Mouse (Mus musculus): ENCODE measurements around the gene Pigk. TPM values are rescaled to one million over a fixed set of nuclear protein-coding genes. Genes with fewer than 3 reads are reported as not detected.

The Pigk gene
- polyA plus RNA-seq, 1 experiment from 2014 or later, result 44.6 TPM

DNA sequence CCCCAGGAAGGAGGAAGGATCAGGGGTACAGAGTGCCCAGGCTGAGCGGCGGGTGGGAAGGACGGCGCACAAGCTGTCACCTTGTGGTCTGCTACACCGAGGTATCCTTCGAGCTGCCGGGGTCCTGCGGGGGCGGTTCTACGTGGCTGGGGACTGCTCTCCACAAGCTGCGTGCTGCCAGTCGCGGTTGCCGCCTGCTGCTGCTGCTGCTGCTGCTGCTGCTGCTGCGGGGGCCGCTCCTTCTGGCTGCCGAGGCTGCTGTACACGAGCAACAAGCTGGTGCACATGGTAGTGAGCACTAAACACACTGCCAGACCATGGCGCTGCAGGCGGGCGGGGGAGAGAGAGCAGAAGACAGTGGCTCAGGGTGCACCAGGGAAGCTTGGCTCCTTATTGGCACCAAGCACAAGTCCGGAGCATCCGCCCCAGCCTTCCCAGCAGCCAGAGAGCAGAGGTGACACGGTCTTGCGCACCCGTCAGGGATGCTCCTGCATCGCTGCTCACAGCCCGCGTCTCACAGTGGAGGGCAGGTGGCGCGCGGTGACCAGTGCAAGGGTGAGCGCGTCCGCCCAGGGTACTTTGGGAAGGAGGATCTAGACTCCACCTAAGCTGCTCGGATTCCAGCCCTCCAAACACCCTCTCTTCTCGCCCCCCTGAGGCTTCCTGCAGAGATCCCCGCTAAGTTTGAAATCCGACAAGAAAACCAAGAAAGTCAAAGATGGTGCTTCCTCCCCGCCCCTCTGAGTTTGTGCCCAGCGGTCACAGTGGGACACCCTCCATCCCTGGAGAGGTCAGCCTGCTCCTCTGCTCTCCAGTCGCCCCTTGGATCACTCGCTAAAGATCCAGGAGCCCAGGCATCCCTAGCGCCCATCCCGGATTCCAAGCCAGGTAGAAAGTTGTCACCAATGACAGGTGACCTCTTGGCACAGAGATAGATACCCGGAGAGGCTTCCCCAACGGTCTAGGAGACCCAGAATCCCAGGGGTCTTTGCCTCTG lies 267.4 kb downstream of the Pigk start:
- H3K4me2 ChIP-seq (replicated peaks; ENCODE audit: low read depth, low read length), result peak overlapping the region; percentile 56
- peak overlapping the region; percentile 32 for H3K4me3 ChIP-seq (ENCODE audit: low read depth, low read length)
- H3K27me3 ChIP-seq (replicated peaks; ENCODE audit: insufficient read depth, low read length), result peaks cover 4% of the 10 kb centered on the region; the same call in 1 of the 2 replicates
- WGBS, result under 1% methylated on average over 45 of the region's 47 CpGs
- H3K9ac ChIP-seq (replicated peaks; ENCODE audit: low read depth), result 0 out of 2 replicates have a peak overlapping the region, but pooled peaks have one; percentile 29
- H3K36me3 ChIP-seq (ENCODE audit: insufficient read depth, low read length), result no peaks in the 10 kb centered on the region
- TF ChIP-seq CTCF (IDR thresholded peaks at IDR 0.05) (peak; percentile 30; the same call in 1 of the 2 replicates), EP300 (IDR thresholded peaks at IDR 0.05) (no peak)
- DNase-seq (ENCODE audit: low spot score) (no peak), ATAC-seq (0 out of 2 replicates have a peak, but pooled peaks have one; percentile 23)
- H3K27ac ChIP-seq (ENCODE audit: low read length), result no peak overlapping the region
- no peaks in the 10 kb centered on the region for H3K4me1 ChIP-seq (ENCODE audit: insufficient read depth, low read depth, low read length)
- H3K9me3 ChIP-seq (ENCODE audit: low read length), result no peaks in the 10 kb centered on the region

DNA sequence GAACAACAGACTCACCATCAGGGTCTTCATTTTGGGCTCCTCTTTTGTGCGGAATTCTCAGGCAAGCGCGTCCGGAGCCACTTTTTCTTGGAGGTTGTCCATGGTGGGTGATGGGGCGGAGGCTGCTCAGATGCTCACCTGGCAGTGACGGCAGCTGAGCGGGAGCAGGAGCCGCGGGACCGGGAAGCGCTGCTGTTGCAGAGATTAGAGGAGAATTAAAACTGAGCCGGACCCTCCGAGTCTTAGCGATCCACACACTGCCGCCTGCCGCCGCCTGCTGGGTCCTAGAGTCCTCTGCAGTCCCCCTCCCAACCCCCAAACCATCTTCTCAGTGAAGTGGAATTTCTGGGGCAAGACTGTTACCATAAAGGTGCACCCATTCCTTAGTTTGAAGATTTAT lies 268.1 kb downstream of the Pigk start, which contains the start of gene St6galnac5:
Gene St6galnac5, minus strand, starts transcription at position 259 of the 400 bp plus-strand sequence.
- TF ChIP-seq EP300 (IDR thresholded peaks at IDR 0.05), result no peak
- TF ChIP-seq CTCF (IDR thresholded peaks at IDR 0.05), result peak; percentile 45; the same call in 1 of the 2 replicates
- Histone ChIP-seq H3K4me3 (ENCODE audit: low read depth, low read length) (peak within 1 kb of the TSS; percentile 32), H3K27me3 (replicated peaks; ENCODE audit: insufficient read depth, low read length) (peaks cover 4% of the 10 kb centered on the region; the same call in 1 of the 2 replicates), H3K4me1 (ENCODE audit: insufficient read depth, low read depth, low read length) (no peaks in the 10 kb centered on the region), H3K9ac (replicated peaks; ENCODE audit: low read depth) (0 out of 2 replicates have a peak within 1 kb of the TSS, but pooled peaks have one; percentile 29), H3K9me3 (ENCODE audit: low read length) (no peaks in the 10 kb centered on the region), H3K27ac (ENCODE audit: low read length) (no peak within 1 kb of the TSS), H3K4me2 (replicated peaks; ENCODE audit: low read depth, low read length) (peak within 1 kb of the TSS; percentile 56), H3K36me3 (ENCODE audit: insufficient read depth, low read length) (no peaks in the 10 kb centered on the region)
- DNase-seq (ENCODE audit: low spot score) (no peak), ATAC-seq (no peak)
- 0% methylated on average over 17 of the region's 17 CpGs for WGBS

DNA sequence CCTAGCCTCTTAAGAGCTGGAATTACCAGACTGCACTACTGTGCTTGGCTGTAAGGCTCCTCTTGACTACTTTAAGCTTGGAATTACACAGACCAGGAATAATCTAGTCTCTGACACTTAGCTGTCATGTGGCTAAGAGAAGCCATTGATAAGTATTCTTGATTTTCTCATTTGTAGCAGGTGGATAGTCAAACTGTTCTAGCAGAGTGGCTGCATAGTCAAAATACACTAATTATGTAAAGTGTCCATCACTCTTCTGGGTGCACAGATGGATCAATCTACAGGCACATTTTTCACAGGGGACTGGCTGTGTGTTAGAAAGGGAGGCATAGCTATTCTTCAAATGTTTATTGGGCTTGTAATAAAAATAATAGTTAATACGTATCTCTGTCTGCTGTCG lies 276.9 kb downstream of the Pigk start:
- WGBS, result 71% methylated on average over 2 of the region's 2 CpGs
- H3K4me3 ChIP-seq (ENCODE audit: low read depth, low read length), result no peak overlapping the region
- ATAC-seq (no peak), DNase-seq (ENCODE audit: low spot score) (no peak)
- H3K27me3 ChIP-seq (replicated peaks; ENCODE audit: insufficient read depth, low read length), result no peaks in the 10 kb centered on the region
- TF ChIP-seq EP300 (IDR thresholded peaks at IDR 0.05) (no peak), CTCF (IDR thresholded peaks at IDR 0.05) (no peak)
- no peaks in the 10 kb centered on the region for H3K36me3 ChIP-seq (ENCODE audit: insufficient read depth, low read length)
- H3K4me2 ChIP-seq (replicated peaks; ENCODE audit: low read depth, low read length), result no peak overlapping the region
- no peak overlapping the region for H3K27ac ChIP-seq (ENCODE audit: low read length)
- H3K9me3 ChIP-seq (ENCODE audit: low read length), result no peaks in the 10 kb centered on the region
- no peak overlapping the region for H3K9ac ChIP-seq (replicated peaks; ENCODE audit: low read depth)
- H3K4me1 ChIP-seq (ENCODE audit: insufficient read depth, low read depth, low read length), result no peaks in the 10 kb centered on the region

DNA sequence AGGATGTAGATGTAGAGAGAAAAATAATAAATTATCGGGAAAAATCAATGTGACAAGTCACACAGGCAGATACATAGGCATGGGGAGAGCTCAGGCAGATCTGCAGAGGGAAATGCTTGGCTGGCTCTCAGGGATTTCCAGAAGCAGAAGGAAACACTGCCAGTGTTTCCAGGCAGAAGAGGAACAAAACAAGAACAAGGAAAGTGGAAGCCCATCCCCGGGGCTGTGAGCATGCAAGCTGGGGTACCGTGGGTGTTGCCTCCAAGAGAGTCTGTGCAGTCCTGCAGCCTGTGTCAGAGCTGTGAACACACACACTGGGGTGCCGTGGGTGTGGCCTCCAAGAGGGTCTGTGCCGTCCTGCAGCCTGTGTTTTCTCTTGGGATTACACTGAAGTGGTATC lies 279.7 kb downstream of the Pigk start:
- Histone ChIP-seq H3K36me3 (ENCODE audit: insufficient read depth, low read length) (no peaks in the 10 kb centered on the region), H3K9me3 (ENCODE audit: low read length) (no peaks in the 10 kb centered on the region), H3K27me3 (replicated peaks; ENCODE audit: insufficient read depth, low read length) (no peaks in the 10 kb centered on the region), H3K4me2 (replicated peaks; ENCODE audit: low read depth, low read length) (no peak overlapping the region), H3K4me3 (ENCODE audit: low read depth, low read length) (no peak overlapping the region), H3K27ac (ENCODE audit: low read length) (no peak overlapping the region), H3K4me1 (ENCODE audit: insufficient read depth, low read depth, low read length) (no peaks in the 10 kb centered on the region), H3K9ac (replicated peaks; ENCODE audit: low read depth) (no peak overlapping the region)
- TF ChIP-seq CTCF (IDR thresholded peaks at IDR 0.05) (no peak), EP300 (IDR thresholded peaks at IDR 0.05) (no peak)
- 62% methylated on average over 5 of the region's 5 CpGs for WGBS
- no peak for ATAC-seq
- DNase-seq (ENCODE audit: low spot score), result no peak

DNA sequence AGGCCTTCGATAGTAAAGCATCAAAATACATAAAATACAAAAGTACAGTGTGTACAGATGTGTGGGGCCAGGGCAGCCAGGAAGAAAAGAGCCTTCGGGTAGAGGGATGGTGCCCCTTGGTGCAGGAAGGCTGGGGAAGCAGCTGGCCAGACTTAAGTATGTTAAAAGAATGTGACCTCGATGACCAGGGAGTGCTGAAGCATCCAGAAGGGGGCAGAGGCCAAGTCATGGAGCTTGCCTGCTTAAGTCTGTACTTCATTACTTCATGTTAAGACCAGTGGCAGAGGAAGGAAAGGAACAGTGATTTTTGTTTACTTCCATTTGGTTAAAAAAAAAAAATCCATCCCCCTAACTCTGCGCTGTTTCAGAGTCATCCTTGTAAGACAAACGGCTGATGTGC lies 284.2 kb downstream of the Pigk start:
- H3K27ac ChIP-seq (ENCODE audit: low read length), result no peak overlapping the region
- TF ChIP-seq EP300 (IDR thresholded peaks at IDR 0.05), result no peak
- TF ChIP-seq CTCF (IDR thresholded peaks at IDR 0.05), result no peak
- no peak for ATAC-seq
- no peaks in the 10 kb centered on the region for H3K36me3 ChIP-seq (ENCODE audit: insufficient read depth, low read length)
- 33% methylated on average over 5 of the region's 5 CpGs for WGBS
- DNase-seq (ENCODE audit: low spot score), result no peak
- no peaks in the 10 kb centered on the region for H3K4me1 ChIP-seq (ENCODE audit: insufficient read depth, low read depth, low read length)
- H3K9ac ChIP-seq (replicated peaks; ENCODE audit: low read depth), result no peak overlapping the region
- H3K27me3 ChIP-seq (replicated peaks; ENCODE audit: insufficient read depth, low read length), result no peaks in the 10 kb centered on the region
- no peak overlapping the region for H3K4me3 ChIP-seq (ENCODE audit: low read depth, low read length)
- H3K9me3 ChIP-seq (ENCODE audit: low read length), result no peaks in the 10 kb centered on the region
- no peak overlapping the region for H3K4me2 ChIP-seq (replicated peaks; ENCODE audit: low read depth, low read length)

DNA sequence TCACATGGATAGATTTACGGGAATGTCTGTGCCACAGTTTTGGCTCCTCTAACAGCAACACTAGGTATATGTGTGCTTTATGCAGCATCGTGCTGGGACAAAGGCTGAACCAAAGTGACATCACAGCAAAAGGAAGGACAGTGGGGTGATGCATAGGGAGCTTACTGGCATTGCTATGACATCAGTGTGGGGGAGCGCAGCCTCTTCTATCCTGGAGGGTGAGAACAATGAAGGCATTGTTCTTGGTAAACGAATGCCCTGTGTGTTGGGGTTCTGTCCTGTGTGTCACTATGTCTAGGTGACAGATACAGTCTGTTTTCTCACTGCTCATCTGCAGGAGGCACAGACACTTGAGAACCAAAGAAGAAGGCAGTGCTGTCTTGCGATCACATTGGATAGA lies 285.0 kb downstream of the Pigk start:
- no peaks in the 10 kb centered on the region for H3K36me3 ChIP-seq (ENCODE audit: insufficient read depth, low read length)
- H3K27me3 ChIP-seq (replicated peaks; ENCODE audit: insufficient read depth, low read length), result no peaks in the 10 kb centered on the region
- H3K4me3 ChIP-seq (ENCODE audit: low read depth, low read length), result no peak overlapping the region
- WGBS, result 60% methylated on average over 5 of the region's 5 CpGs
- no peaks in the 10 kb centered on the region for H3K9me3 ChIP-seq (ENCODE audit: low read length)
- ATAC-seq (no peak; the same call in 1 of the 2 replicates), DNase-seq (ENCODE audit: low spot score) (no peak)
- no peak overlapping the region for H3K9ac ChIP-seq (replicated peaks; ENCODE audit: low read depth)
- H3K4me1 ChIP-seq (ENCODE audit: insufficient read depth, low read depth, low read length), result no peaks in the 10 kb centered on the region
- TF ChIP-seq CTCF (IDR thresholded peaks at IDR 0.05) (no peak), EP300 (IDR thresholded peaks at IDR 0.05) (no peak)
- no peak overlapping the region for H3K4me2 ChIP-seq (replicated peaks; ENCODE audit: low read depth, low read length)
- H3K27ac ChIP-seq (ENCODE audit: low read length), result no peak overlapping the region
